7 mouse cellular contexts compared by ENCODE assay signal in genomic region chr4:134734629-134735081, GRCm38 (mm10). TPM values are rescaled to one million over a fixed set of nuclear protein-coding genes. Genes with fewer than 3 reads are reported as not detected.
A peak's percentile ranks its signal among the peaks of the same experiment; 100 is the strongest.
DNase-seq lines count a peak whose midpoint lies in the region; ATAC-seq lines count a peak whose summit lies in the region.

No protein-coding gene starts in this region.

- no peak overlapping the region for H3K9ac ChIP-seq in embryonic facial prominence, embryonic 15.5 days
- H3K9ac ChIP-seq in forebrain, embryonic 14.5 days (ENCODE audit: low read length): no peak overlapping the region

- H3K27ac ChIP-seq in embryonic facial prominence, embryonic 15.5 days (replicated peaks): peak overlapping the region; percentile 82
- H3K27ac ChIP-seq in forebrain, embryonic 14.5 days (ENCODE audit: low read depth, low read length): no peak overlapping the region

- ATAC-seq in embryonic facial prominence, embryonic 15.5 days (ENCODE audit: insufficient number of reproducible peaks, low FRiP score, low TSS enrichment, low read depth): peak; percentile 26
- no peak for ATAC-seq in forebrain, embryonic 14.5 days

- 30% methylated on average over 9 of the region's 9 CpGs for WGBS in embryonic facial prominence, embryonic 15.5 days
- 53% methylated on average over 9 of the region's 9 CpGs for WGBS in forebrain, embryonic 14.5 days

- no peaks in the 10 kb centered on the region for H3K9me3 ChIP-seq in embryonic facial prominence, embryonic 15.5 days (replicated peaks)
- no peaks in the 10 kb centered on the region for H3K9me3 ChIP-seq in megakaryocyte, embryonic 14.5 days
- no peaks in the 10 kb centered on the region for H3K9me3 ChIP-seq in forebrain, embryonic 14.5 days (replicated peaks; ENCODE audit: control insufficient read depth, low read length)

- no peaks in the 10 kb centered on the region for H3K36me3 ChIP-seq in embryonic facial prominence, embryonic 15.5 days
- peaks cover 48% of the 10 kb centered on the region for H3K36me3 ChIP-seq in megakaryocyte, embryonic 14.5 days (replicated peaks; ENCODE audit: low read length)
- H3K36me3 ChIP-seq in forebrain, embryonic 14.5 days (ENCODE audit: control insufficient read depth, insufficient read depth, low read length): no peaks in the 10 kb centered on the region

- DNase-seq in urinary bladder, postnatal 25 days (ENCODE audit: low spot score): peak; percentile 37
- no peak for DNase-seq in urinary bladder, postnatal 4 days (ENCODE audit: low spot score in 2 of 2)
- peak; percentile 52 for DNase-seq in kidney, postnatal 10 days
- DNase-seq in retina, embryonic 14.5 days (ENCODE audit: low spot score): no peak
- DNase-seq in forebrain, embryonic 14.5 days (ENCODE audit: low spot score): no peak

- no peaks in the 10 kb centered on the region for H3K27me3 ChIP-seq in embryonic facial prominence, embryonic 15.5 days
- peaks cover 5% of the 10 kb centered on the region for H3K27me3 ChIP-seq in megakaryocyte, embryonic 14.5 days (replicated peaks)
- no peaks in the 10 kb centered on the region for H3K27me3 ChIP-seq in forebrain, embryonic 14.5 days (replicated peaks; ENCODE audit: control insufficient read depth, insufficient read depth, low read length)

- H3K4me3 ChIP-seq in embryonic facial prominence, embryonic 15.5 days (replicated peaks): no peak overlapping the region
- peak overlapping the region; percentile 89 for H3K4me3 ChIP-seq in megakaryocyte, embryonic 14.5 days (replicated peaks)
- no peak overlapping the region for H3K4me3 ChIP-seq in forebrain, embryonic 14.5 days (ENCODE audit: low read depth, low read length)

- H3K4me1 ChIP-seq in embryonic facial prominence, embryonic 15.5 days: peaks cover 74% of the 10 kb centered on the region
- H3K4me1 ChIP-seq in megakaryocyte, embryonic 14.5 days: peaks cover 72% of the 10 kb centered on the region
- peaks cover 9% of the 10 kb centered on the region for H3K4me1 ChIP-seq in forebrain, embryonic 14.5 days (ENCODE audit: control insufficient read depth, insufficient read depth, low read length)

- peak overlapping the region; percentile 26; the same call in 1 of the 2 replicates for H3K4me2 ChIP-seq in embryonic facial prominence, embryonic 15.5 days (replicated peaks)
- H3K4me2 ChIP-seq in forebrain, embryonic 14.5 days (ENCODE audit: low read length): no peak overlapping the region

RNA-seq across cellular contexts. Expression of gene Man1c1, which starts 30.6 kb away (rescaled TPM):
- 5.0 and 5.6 TPM in 2 replicates for polyA plus RNA-seq in embryonic facial prominence, embryonic 15.5 days (2015; fragmentation: Nextera tagmentation; extraction: Ambion mirVana)
- 4.0 and 5.9 TPM in 2 replicates for polyA plus RNA-seq in megakaryocyte, embryonic 14.5 days (2012; ENCODE audit: insufficient read depth, low replicate concordance)
- 1.5 and 1.9 TPM in 2 replicates for polyA plus RNA-seq in forebrain, embryonic 14.5 days (2014; fragmentation: Nextera tagmentation; extraction: Ambion mirVana)

RNA-seq across cellular contexts. Expression of gene Ldlrap1, which starts 33.2 kb away (rescaled TPM):
- polyA plus RNA-seq in embryonic facial prominence, embryonic 15.5 days (2015; fragmentation: Nextera tagmentation; extraction: Ambion mirVana): 36.7 and 37.6 TPM in 2 replicates
- polyA plus RNA-seq in megakaryocyte, embryonic 14.5 days (2012; ENCODE audit: insufficient read depth, low replicate concordance): 11.8 and 17.8 TPM in 2 replicates
- polyA plus RNA-seq in forebrain, embryonic 14.5 days (2014; fragmentation: Nextera tagmentation; extraction: Ambion mirVana): 1.6 and 1.7 TPM in 2 replicates

Comparison
In these comparisons a context has a peak if more than half of its experiments do, and no peak if none do; other contexts are left out.
1. DNase-seq: peak in urinary bladder, postnatal 25 days (single experiment) and kidney, postnatal 10 days (single experiment); none in urinary bladder, postnatal 4 days (0 of 2), retina, embryonic 14.5 days (single experiment) and forebrain, embryonic 14.5 days (single experiment).